Mouse (Mus musculus): ENCODE measurements around the gene Ptpn6. TPM values are rescaled to one million over a fixed set of nuclear protein-coding genes. Genes with fewer than 3 reads are reported as not detected.

Ptpn6 gene
- polyA plus RNA-seq, 1 experiment from 2014 or later = 38.1 TPM

GRCm38 (mm10) chr6:124755306-124755705, 16.8 kb upstream of the Ptpn6 start:
- Histone ChIP-seq H3K4me1 (replicated peaks) (peaks cover 41% of the 10 kb centered on the region), H3K9ac (0 out of 2 replicates have a peak overlapping the region, but pooled peaks have one; percentile 58), H3K27me3 (peaks cover 76% of the 10 kb centered on the region), H3K27ac (replicated peaks) (no peak overlapping the region), H3K4me2 (peak overlapping the region; percentile 77), H3K4me3 (replicated peaks) (peak overlapping the region; percentile 65), H3K36me3 (replicated peaks) (0 out of 2 replicates have a peak, but pooled peaks cover 5% of the 10 kb centered on the region), H3K9me3 (replicated peaks) (no peaks in the 10 kb centered on the region)
- ATAC-seq (ENCODE audit: insufficient read depth) = no peak
- WGBS (ENCODE audit: insufficient replicate concordance) = 19% methylated on average over 3 of the region's 3 CpGs

GRCm38 (mm10) chr6:124753861-124754260, 15.3 kb upstream of the Ptpn6 start:
- no peak overlapping the region for H3K4me2 ChIP-seq
- H3K27me3 ChIP-seq = peaks cover 61% of the 10 kb centered on the region
- no peak overlapping the region for H3K4me3 ChIP-seq (replicated peaks)
- 0 out of 2 replicates have a peak, but pooled peaks cover 5% of the 10 kb centered on the region for H3K36me3 ChIP-seq (replicated peaks)
- WGBS (ENCODE audit: insufficient replicate concordance) = 79% methylated on average over 2 of the region's 2 CpGs
- ATAC-seq (ENCODE audit: insufficient read depth) = no peak
- no peak overlapping the region for H3K27ac ChIP-seq (replicated peaks)
- no peak overlapping the region for H3K9ac ChIP-seq
- H3K9me3 ChIP-seq (replicated peaks) = no peaks in the 10 kb centered on the region
- peaks cover 38% of the 10 kb centered on the region for H3K4me1 ChIP-seq (replicated peaks)

GRCm38 (mm10) chr6:124750405-124750804, 11.9 kb upstream of the Ptpn6 start:
- no peaks in the 10 kb centered on the region for H3K9me3 ChIP-seq (replicated peaks)
- H3K27me3 ChIP-seq = peaks cover 27% of the 10 kb centered on the region
- H3K27ac ChIP-seq (replicated peaks) = no peak overlapping the region
- no peak overlapping the region for H3K4me2 ChIP-seq
- 0 out of 2 replicates have a peak, but pooled peaks cover 5% of the 10 kb centered on the region for H3K36me3 ChIP-seq (replicated peaks)
- no peak overlapping the region for H3K9ac ChIP-seq
- 65% methylated on average over 8 of the region's 8 CpGs for WGBS (ENCODE audit: insufficient replicate concordance)
- no peak for ATAC-seq (ENCODE audit: insufficient read depth)
- H3K4me3 ChIP-seq (replicated peaks) = no peak overlapping the region
- H3K4me1 ChIP-seq (replicated peaks) = peaks cover 26% of the 10 kb centered on the region

- WGBS (ENCODE audit: insufficient replicate concordance) = 77% methylated on average over 7 of the region's 7 CpGs
- H3K27ac ChIP-seq (replicated peaks) = no peak overlapping the region
Measured at GRCm38 (mm10) chr6:124746654-124747632, 8.4 kb upstream of the Ptpn6 start.

GRCm38 (mm10) chr6:124746296-124746605, 7.7 kb upstream of the Ptpn6 start:
- no peak for ATAC-seq (ENCODE audit: insufficient read depth)
- H3K4me3 ChIP-seq (replicated peaks) = peak overlapping the region; percentile 71
- H3K9me3 ChIP-seq (replicated peaks) = no peaks in the 10 kb centered on the region
- peaks cover 28% of the 10 kb centered on the region for H3K4me1 ChIP-seq (replicated peaks)
- WGBS (ENCODE audit: insufficient replicate concordance) = 24% methylated on average over 8 of the region's 8 CpGs
- H3K9ac ChIP-seq = peak overlapping the region; percentile 92
- H3K36me3 ChIP-seq (replicated peaks) = no peaks in the 10 kb centered on the region
- H3K27ac ChIP-seq (replicated peaks) = peak overlapping the region; percentile 87
- no peaks in the 10 kb centered on the region; the same call in 1 of the 2 replicates for H3K27me3 ChIP-seq
- H3K4me2 ChIP-seq = peak overlapping the region; percentile 100

More at GRCm38 (mm10) chr6:124746654-124747632, 8.4 kb upstream of the Ptpn6 start:
- H3K27me3 ChIP-seq = no peaks in the 10 kb centered on the region; the same call in 1 of the 2 replicates
- H3K36me3 ChIP-seq (replicated peaks) = no peaks in the 10 kb centered on the region
- peak overlapping the region; percentile 71; the same call in 1 of the 2 replicates for H3K4me3 ChIP-seq (replicated peaks)
- H3K4me1 ChIP-seq (replicated peaks) = peaks cover 22% of the 10 kb centered on the region
- H3K9ac ChIP-seq = no peak overlapping the region
- peak overlapping the region; percentile 100 for H3K4me2 ChIP-seq
- H3K9me3 ChIP-seq (replicated peaks) = no peaks in the 10 kb centered on the region
- ATAC-seq (ENCODE audit: insufficient read depth) = no peak

- Histone ChIP-seq H3K36me3 (replicated peaks) (no peaks in the 10 kb centered on the region), H3K27ac (replicated peaks) (peak overlapping the region; percentile 87), H3K9ac (peak overlapping the region; percentile 92), H3K4me3 (replicated peaks) (peak overlapping the region; percentile 71), H3K9me3 (replicated peaks) (no peaks in the 10 kb centered on the region), H3K27me3 (no peaks in the 10 kb centered on the region; the same call in 1 of the 2 replicates), H3K4me1 (replicated peaks) (peaks cover 31% of the 10 kb centered on the region), H3K4me2 (peak overlapping the region; percentile 100)
- under 1% methylated on average over 85 of the region's 85 CpGs for WGBS (ENCODE audit: insufficient replicate concordance)
- peak; percentile 79 for ATAC-seq (ENCODE audit: insufficient read depth)
Measured at GRCm38 (mm10) chr6:124745490-124746295, 7.2 kb upstream of the Ptpn6 start.

- WGBS (ENCODE audit: insufficient replicate concordance) = 65% methylated on average over 26 of the region's 26 CpGs
- peak overlapping the region; percentile 71 for H3K4me3 ChIP-seq (replicated peaks)
- H3K9ac ChIP-seq = peak overlapping the region; percentile 92; the same call in 1 of the 2 replicates
- no peak for ATAC-seq (ENCODE audit: insufficient read depth)
- no peaks in the 10 kb centered on the region for H3K36me3 ChIP-seq (replicated peaks)
- no peaks in the 10 kb centered on the region for H3K9me3 ChIP-seq (replicated peaks)
- peak overlapping the region; percentile 54 for H3K27ac ChIP-seq (replicated peaks)
- H3K4me1 ChIP-seq (replicated peaks) = peaks cover 40% of the 10 kb centered on the region
- peak overlapping the region; percentile 100 for H3K4me2 ChIP-seq
- no peaks in the 10 kb centered on the region for H3K27me3 ChIP-seq
Measured at GRCm38 (mm10) chr6:124744755-124745321, 6.3 kb upstream of the Ptpn6 start.

- H3K27ac ChIP-seq (replicated peaks) = no peak overlapping the region
- no peaks in the 10 kb centered on the region for H3K36me3 ChIP-seq (replicated peaks)
- no peak overlapping the region for H3K4me3 ChIP-seq (replicated peaks)
- no peaks in the 10 kb centered on the region for H3K27me3 ChIP-seq
- 78% methylated on average over 8 of the region's 8 CpGs for WGBS (ENCODE audit: insufficient replicate concordance)
- no peak overlapping the region for H3K9ac ChIP-seq
- H3K9me3 ChIP-seq (replicated peaks) = no peaks in the 10 kb centered on the region
- H3K4me2 ChIP-seq = no peak overlapping the region
- no peak for ATAC-seq (ENCODE audit: insufficient read depth)
- peaks cover 52% of the 10 kb centered on the region for H3K4me1 ChIP-seq (replicated peaks)
Measured at GRCm38 (mm10) chr6:124743647-124744046, 5.1 kb upstream of the Ptpn6 start.

- no peaks in the 10 kb centered on the region for H3K27me3 ChIP-seq
- 80% methylated on average over 15 of the region's 15 CpGs for WGBS (ENCODE audit: insufficient replicate concordance)
- H3K36me3 ChIP-seq (replicated peaks) = no peaks in the 10 kb centered on the region
- ATAC-seq (ENCODE audit: insufficient read depth) = no peak
- H3K4me2 ChIP-seq = no peak overlapping the region
- H3K4me3 ChIP-seq (replicated peaks) = no peak overlapping the region
- H3K4me1 ChIP-seq (replicated peaks) = peaks cover 58% of the 10 kb centered on the region
- no peaks in the 10 kb centered on the region for H3K9me3 ChIP-seq (replicated peaks)
- H3K9ac ChIP-seq = no peak overlapping the region
- no peak overlapping the region for H3K27ac ChIP-seq (replicated peaks)
Measured at GRCm38 (mm10) chr6:124742839-124743514, 4.5 kb upstream of the Ptpn6 start.

- Histone ChIP-seq H3K9me3 (replicated peaks) (no peaks in the 10 kb centered on the region), H3K9ac (peak overlapping the region; percentile 79), H3K4me1 (replicated peaks) (peaks cover 63% of the 10 kb centered on the region), H3K4me2 (peak overlapping the region; percentile 98), H3K27me3 (no peaks in the 10 kb centered on the region), H3K27ac (replicated peaks) (peak overlapping the region; percentile 97), H3K4me3 (replicated peaks) (peak overlapping the region; percentile 65), H3K36me3 (replicated peaks) (no peaks in the 10 kb centered on the region)
- no peak for ATAC-seq (ENCODE audit: insufficient read depth)
- WGBS (ENCODE audit: insufficient replicate concordance) = 83% methylated on average over 3 of the region's 3 CpGs
Measured at GRCm38 (mm10) chr6:124741842-124742241, 3.3 kb upstream of the Ptpn6 start.

All from liver, embryonic 15.5 days (tissue).